Mouse (Mus musculus) neural tube, embryonic 11.5 days (tissue): ENCODE measurements around the gene Onecut3. TPM values are rescaled to one million over a fixed set of nuclear protein-coding genes. Genes with fewer than 3 reads are reported as not detected.

Experiments used
- ATAC-seq: fragments of 200-750 bp; cut with Nextera tagmentation; 2 replicates; pipeline ENCODE4 v1.8.0; 2017; ENCODE audit warnings: moderate number of reproducible peaks, mild to moderate bottlenecking, moderate TSS enrichment, moderate library complexity; ENCODE audit not compliant: insufficient read depth, low FRiP score, low TSS enrichment
- DNase-seq: peaks from one replicate; pipeline ENCODE4 v3.0.0-alpha.2; 2015; ENCODE audit warnings: low spot score
- H3K27ac ChIP-seq: fragments of 300-500 bp; sonication (generic); 2 replicates; pipeline ENCODE4 v1.5.1; 2014; ENCODE audit warnings: low read depth, mild to moderate bottlenecking, low read length
- H3K27me3 ChIP-seq: fragments of 300-500 bp; sonication (generic); 2 replicates; pipeline ENCODE4 v1.6.1; 2014; ENCODE audit warnings: mild to moderate bottlenecking, low read length, mixed read lengths; ENCODE audit not compliant: control insufficient read depth, insufficient read depth
- H3K36me3 ChIP-seq: fragments of 300-500 bp; sonication (generic); 2 replicates; pipeline ENCODE4 v1.6.1; 2014; ENCODE audit warnings: mild to moderate bottlenecking, low read length, moderate library complexity, mixed read lengths; ENCODE audit not compliant: control insufficient read depth, insufficient read depth
- H3K4me1 ChIP-seq: fragments of 300-500 bp; sonication (generic); 2 replicates; pipeline ENCODE4 v1.6.1; 2014; ENCODE audit warnings: low read length, mixed read lengths; ENCODE audit not compliant: control insufficient read depth, insufficient read depth
- H3K4me2 ChIP-seq: fragments of 300-500 bp; sonication (generic); 2 replicates; pipeline ENCODE4 v1.6.1; 2014; ENCODE audit warnings: low read depth, mild to moderate bottlenecking, moderate library complexity
- H3K4me3 ChIP-seq: fragments of 300-500 bp; sonication (generic); 2 replicates; pipeline ENCODE4 v1.5.1; 2014; ENCODE audit warnings: low read depth, low read length
- H3K9ac ChIP-seq: fragments of 300-500 bp; sonication (generic); 2 replicates; pipeline ENCODE4 v1.6.1; 2014; ENCODE audit warnings: mild to moderate bottlenecking, low read length
- H3K9me3 ChIP-seq: fragments of 300-500 bp; sonication (generic); 2 replicates; pipeline ENCODE4 v1.6.1; 2016; ENCODE audit warnings: low read length; ENCODE audit not compliant: control insufficient read depth
- WGBS: fragments of 180-500 bp; shearing (Covaris S2); extraction: QIAGEN DNeasy Blood & Tissue Kit; methylation state at CpG from one replicate; pipeline ENCODE4 v1.1.7; 2014; 5-methylcytosine and 5-hydroxymethylcytosine counted together
- polyA plus RNA-seq: library from polyadenylated mRNA; unstranded; fragments of >200 nt; fragmentation: Nextera tagmentation; extraction: Ambion mirVana; gene quantifications from 2 replicates; pipeline ENCODE4 v1.2.1, GENCODE M21; 2014

Gene Onecut3
- polyA plus RNA-seq, 1 experiment from 2014 or later, result 1.3 TPM

DNA sequence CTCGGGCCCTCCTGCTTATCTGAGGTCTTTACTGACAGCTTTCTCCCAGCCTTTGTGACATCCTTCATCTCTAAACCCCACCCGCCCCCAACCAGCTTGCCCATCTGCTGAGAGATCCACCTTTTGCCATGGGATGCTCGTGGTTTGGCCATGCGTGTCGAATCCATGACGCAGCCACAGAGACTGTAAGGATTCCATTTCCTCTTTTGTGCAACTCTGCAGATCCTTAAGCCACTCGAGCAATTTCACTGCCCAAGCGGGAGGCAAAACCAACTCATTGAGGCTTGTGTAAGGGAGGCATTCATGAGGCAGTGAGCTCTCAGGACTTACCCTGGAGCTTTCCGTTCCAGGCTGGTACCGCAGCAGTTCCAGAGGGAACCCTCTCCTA lies 15.6 kb downstream of the Onecut3 start:
- ATAC-seq, result no peak
- Histone ChIP-seq H3K36me3 (no peaks in the 10 kb centered on the region), H3K9me3 (no peaks in the 10 kb centered on the region), H3K9ac (no peak overlapping the region), H3K4me1 (no peaks in the 10 kb centered on the region), H3K27me3 (peaks cover 33% of the 10 kb centered on the region), H3K27ac (no peak overlapping the region), H3K4me2 (no peak overlapping the region), H3K4me3 (no peak overlapping the region)
- WGBS, result 53% methylated on average over 10 of the region's 10 CpGs
- DNase-seq, result no peak

DNA sequence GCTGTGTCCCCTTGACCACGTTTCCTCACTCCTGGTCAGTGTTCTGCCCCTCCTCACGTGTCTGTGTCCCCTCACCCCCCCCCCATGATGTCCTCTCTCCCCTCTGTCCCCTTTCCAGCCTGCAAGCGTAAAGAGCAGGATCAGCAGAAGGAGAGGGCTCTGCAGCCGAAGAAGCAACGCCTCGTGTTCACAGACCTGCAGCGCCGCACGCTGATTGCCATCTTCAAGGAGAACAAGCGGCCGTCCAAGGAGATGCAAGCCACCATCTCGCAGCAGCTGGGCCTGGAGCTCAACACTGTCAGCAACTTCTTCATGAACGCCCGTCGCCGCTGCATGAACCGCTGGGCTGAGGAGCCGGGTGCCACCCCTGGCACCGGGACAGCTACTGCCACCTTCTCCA lies 19.1 kb downstream of the Onecut3 start:
- no peaks in the 10 kb centered on the region for H3K36me3 ChIP-seq
- H3K4me2 ChIP-seq, result no peak overlapping the region
- no peak overlapping the region for H3K27ac ChIP-seq
- peaks cover 18% of the 10 kb centered on the region for H3K27me3 ChIP-seq
- ATAC-seq, result no peak
- 0 out of 2 replicates have a peak overlapping the region, but pooled peaks have one; percentile 2 for H3K9ac ChIP-seq
- H3K9me3 ChIP-seq, result no peaks in the 10 kb centered on the region
- H3K4me1 ChIP-seq, result no peaks in the 10 kb centered on the region
- WGBS, result 5% methylated on average over 18 of the region's 19 CpGs
- no peak for DNase-seq
- no peak overlapping the region for H3K4me3 ChIP-seq

DNA sequence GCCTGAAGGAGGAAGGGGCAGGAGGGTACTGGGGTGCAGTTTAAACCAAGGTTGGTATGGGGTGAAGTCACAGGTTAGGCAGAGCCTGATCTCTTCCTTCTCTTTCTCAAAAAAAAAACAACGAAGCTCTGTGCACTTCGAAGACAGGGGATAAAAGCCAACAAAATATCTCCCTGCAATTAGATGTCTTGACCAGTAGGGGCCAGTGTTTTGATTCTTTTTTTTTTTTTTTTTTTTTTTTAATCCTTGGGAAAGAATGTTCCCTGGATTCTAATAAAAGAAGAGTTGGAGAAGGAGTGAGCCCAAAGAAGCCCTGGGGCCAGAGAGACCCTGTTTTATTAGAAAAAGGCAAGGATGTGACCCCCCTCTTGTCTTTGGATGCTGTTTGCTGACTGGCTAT lies 24.7 kb downstream of the Onecut3 start:
- Histone ChIP-seq H3K4me2 (no peak overlapping the region), H3K4me1 (no peaks in the 10 kb centered on the region), H3K9ac (no peak overlapping the region), H3K27ac (no peak overlapping the region), H3K36me3 (no peaks in the 10 kb centered on the region; the same call in 1 of the 2 replicates), H3K27me3 (peaks cover 7% of the 10 kb centered on the region), H3K9me3 (0 out of 2 replicates have a peak, but pooled peaks cover 2% of the 10 kb centered on the region), H3K4me3 (no peak overlapping the region)
- 80% methylated on average over 2 of the region's 2 CpGs for WGBS
- no peak for ATAC-seq
- no peak for DNase-seq

DNA sequence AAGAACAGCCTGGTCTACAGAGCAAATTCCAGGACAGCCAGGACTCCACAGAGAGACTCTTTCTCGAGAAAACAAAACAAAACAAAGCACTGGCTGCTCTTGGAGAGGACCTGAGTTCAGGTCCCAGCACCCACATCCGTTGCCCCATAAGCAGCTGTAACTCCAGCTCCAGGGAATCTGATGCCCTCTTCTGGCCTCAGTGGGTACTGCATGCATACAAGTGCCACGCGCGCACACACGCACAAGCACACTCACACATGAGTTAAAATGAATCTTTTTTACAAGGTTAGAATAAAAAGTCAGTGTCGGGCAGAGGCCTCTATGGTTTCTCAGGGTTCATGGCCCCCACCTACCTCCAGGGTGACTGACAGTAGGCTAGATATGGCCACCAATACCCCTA lies 28.7 kb downstream of the Onecut3 start:
- ATAC-seq (no peak), DNase-seq (no peak)
- Histone ChIP-seq H3K36me3 (no peaks in the 10 kb centered on the region; the same call in 1 of the 2 replicates), H3K4me2 (no peak overlapping the region), H3K9me3 (0 out of 2 replicates have a peak, but pooled peaks cover 2% of the 10 kb centered on the region), H3K9ac (no peak overlapping the region), H3K4me1 (no peaks in the 10 kb centered on the region), H3K27ac (no peak overlapping the region), H3K27me3 (no peaks in the 10 kb centered on the region), H3K4me3 (no peak overlapping the region)
- 93% methylated on average over 7 of the region's 7 CpGs for WGBS

DNA sequence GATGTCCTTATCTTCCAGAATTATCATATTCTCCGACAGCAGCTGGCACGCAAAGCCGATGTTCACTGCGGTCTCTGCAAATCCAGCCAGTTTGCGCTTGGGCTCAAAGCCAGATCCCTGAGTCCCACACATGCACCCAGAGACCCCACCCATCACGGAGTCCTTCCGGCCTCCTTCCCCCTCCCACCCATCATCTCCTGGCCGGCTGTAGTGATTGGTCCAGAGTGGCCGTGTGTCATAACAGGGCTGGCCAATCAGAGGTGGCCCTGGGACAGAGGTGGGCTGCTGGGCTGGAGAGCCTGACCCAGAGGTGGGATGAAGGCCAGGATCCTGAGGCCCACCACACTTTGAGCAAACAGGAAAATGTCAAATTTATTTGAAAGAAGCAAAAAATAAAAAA lies 31.5 kb downstream of the Onecut3 start:
- no peaks in the 10 kb centered on the region for H3K36me3 ChIP-seq
- WGBS, result 34% methylated on average over 9 of the region's 9 CpGs
- 0 out of 2 replicates have a peak, but pooled peaks cover 2% of the 10 kb centered on the region for H3K9me3 ChIP-seq
- H3K27me3 ChIP-seq, result no peaks in the 10 kb centered on the region
- no peak overlapping the region for H3K9ac ChIP-seq
- H3K4me2 ChIP-seq, result peak overlapping the region; percentile 29; the same call in 1 of the 2 replicates
- ATAC-seq, result peak; percentile 86
- no peak overlapping the region for H3K27ac ChIP-seq
- H3K4me1 ChIP-seq, result no peaks in the 10 kb centered on the region
- DNase-seq, result peak; percentile 60
- H3K4me3 ChIP-seq, result peak overlapping the region; percentile 16

DNA sequence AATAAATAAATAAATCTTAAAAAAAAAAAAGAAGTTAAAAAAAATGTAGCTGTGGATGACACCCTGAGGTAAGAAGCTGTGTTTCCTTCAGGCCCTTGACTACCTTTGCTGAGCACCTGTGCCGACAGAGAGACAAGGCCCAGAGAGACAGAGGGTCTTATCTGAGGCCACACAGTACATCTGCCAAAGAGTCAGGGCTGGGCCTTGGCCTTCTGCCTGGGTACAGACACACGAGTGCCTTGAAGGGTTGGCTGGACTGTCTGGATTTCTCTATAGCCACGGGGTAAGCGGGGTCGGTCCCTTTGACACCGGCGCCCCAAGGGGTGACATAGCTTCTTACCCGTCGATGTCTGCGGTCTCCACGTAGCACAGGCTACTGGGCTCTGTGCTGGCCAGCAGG lies 38.1 kb downstream of the Onecut3 start:
- Histone ChIP-seq H3K9ac (no peak overlapping the region), H3K4me2 (no peak overlapping the region), H3K27ac (no peak overlapping the region), H3K36me3 (no peaks in the 10 kb centered on the region), H3K9me3 (no peaks in the 10 kb centered on the region), H3K27me3 (peaks cover 17% of the 10 kb centered on the region), H3K4me3 (no peak overlapping the region), H3K4me1 (no peaks in the 10 kb centered on the region)
- DNase-seq, result no peak
- no peak for ATAC-seq
- WGBS, result 89% methylated on average over 11 of the region's 11 CpGs

DNA sequence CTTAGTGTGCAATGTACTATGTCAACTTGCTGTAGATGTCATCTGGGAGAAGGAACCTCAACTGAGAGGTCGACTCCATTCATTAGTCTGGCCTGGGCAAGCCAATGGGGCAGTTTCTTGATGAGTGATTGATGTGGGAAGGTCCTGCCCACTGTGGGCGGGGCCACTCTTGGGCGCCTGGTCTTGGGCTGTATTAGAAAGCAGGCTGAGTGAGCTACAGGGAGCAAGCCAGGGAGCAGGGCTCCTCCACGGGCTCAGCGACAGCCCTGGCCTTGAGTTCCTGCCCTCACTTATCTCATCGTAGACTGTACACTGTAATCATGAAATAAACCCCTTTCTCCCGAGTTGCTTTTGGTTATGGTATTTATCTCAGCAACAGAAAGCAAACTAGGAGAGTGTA lies 39.1 kb downstream of the Onecut3 start:
- Histone ChIP-seq H3K9ac (no peak overlapping the region), H3K4me3 (no peak overlapping the region), H3K4me2 (no peak overlapping the region), H3K27me3 (peaks cover 21% of the 10 kb centered on the region), H3K36me3 (no peaks in the 10 kb centered on the region), H3K27ac (no peak overlapping the region), H3K9me3 (no peaks in the 10 kb centered on the region), H3K4me1 (no peaks in the 10 kb centered on the region)
- DNase-seq (no peak), ATAC-seq (no peak)
- WGBS, result 15% methylated on average over 7 of the region's 7 CpGs

DNA sequence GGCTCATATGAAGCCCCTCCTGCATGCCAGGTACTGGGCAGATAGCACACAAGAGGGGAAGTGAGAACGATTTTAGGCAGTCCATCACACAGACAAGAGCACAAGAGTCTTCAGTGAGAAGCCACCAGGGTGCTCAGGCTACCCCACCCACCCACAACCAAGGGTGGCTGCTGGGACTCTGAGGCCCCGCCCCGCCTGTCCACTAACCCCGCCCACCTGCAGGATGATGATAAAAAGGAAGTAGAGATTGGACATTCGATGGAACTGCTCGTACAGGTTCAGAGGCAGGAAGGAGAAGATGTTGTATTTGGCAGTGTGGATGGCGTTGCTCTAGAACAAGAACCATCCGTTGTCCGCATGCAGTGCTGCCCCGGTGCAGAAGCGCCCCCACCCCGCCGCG lies 40.4 kb downstream of the Onecut3 start:
- Histone ChIP-seq H3K4me3 (no peak overlapping the region), H3K9me3 (no peaks in the 10 kb centered on the region), H3K36me3 (no peaks in the 10 kb centered on the region), H3K27me3 (peaks cover 21% of the 10 kb centered on the region), H3K4me2 (no peak overlapping the region), H3K4me1 (no peaks in the 10 kb centered on the region), H3K27ac (no peak overlapping the region), H3K9ac (no peak overlapping the region)
- WGBS, result 8% methylated on average over 14 of the region's 14 CpGs
- ATAC-seq (no peak), DNase-seq (no peak)

DNA sequence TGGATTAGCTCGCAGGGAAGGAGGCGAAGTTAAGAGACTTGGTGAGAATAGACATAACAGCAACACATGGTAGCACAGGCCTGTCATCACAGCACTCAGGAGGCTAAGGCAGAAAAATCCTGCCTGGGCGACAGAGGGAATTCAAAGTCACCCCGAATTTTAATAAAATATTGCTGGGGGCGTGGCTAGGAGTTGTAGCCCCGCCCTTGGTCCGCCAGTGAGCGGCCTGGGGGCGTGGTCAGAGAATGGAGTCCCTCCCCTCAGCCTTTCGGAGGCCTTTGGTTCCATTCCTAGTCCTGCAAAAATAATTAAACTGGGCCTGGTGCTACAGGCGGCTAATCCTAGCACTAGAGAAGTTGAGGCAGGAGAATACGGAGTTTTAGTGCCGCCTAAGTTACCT lies 41.1 kb downstream of the Onecut3 start:
- WGBS, result 7% methylated on average over 13 of the region's 13 CpGs
- DNase-seq, result no peak
- no peak overlapping the region for H3K9ac ChIP-seq
- H3K4me3 ChIP-seq, result no peak overlapping the region
- no peak for ATAC-seq
- no peaks in the 10 kb centered on the region for H3K9me3 ChIP-seq
- no peak overlapping the region for H3K4me2 ChIP-seq
- peaks cover 21% of the 10 kb centered on the region for H3K27me3 ChIP-seq
- H3K27ac ChIP-seq, result no peak overlapping the region
- H3K4me1 ChIP-seq, result no peaks in the 10 kb centered on the region
- no peaks in the 10 kb centered on the region for H3K36me3 ChIP-seq
